Mouse (Mus musculus) spleen, adult 18-20 months (tissue): ENCODE measurements around the gene Slc30a3.
"Not testable (repeated sequence)": the region's sequence is repeated elsewhere in the genome, so short reads cannot be mapped to it uniquely, and the experiment has no call there.

Experiments used
- DNase-seq, 2 experiments: peaks; one replicate each; pipeline ENCODE4 v3.0.0; 2022; ENCODE audit warnings: mixed read lengths in 2 of 2

The Slc30a3 gene

DNA sequence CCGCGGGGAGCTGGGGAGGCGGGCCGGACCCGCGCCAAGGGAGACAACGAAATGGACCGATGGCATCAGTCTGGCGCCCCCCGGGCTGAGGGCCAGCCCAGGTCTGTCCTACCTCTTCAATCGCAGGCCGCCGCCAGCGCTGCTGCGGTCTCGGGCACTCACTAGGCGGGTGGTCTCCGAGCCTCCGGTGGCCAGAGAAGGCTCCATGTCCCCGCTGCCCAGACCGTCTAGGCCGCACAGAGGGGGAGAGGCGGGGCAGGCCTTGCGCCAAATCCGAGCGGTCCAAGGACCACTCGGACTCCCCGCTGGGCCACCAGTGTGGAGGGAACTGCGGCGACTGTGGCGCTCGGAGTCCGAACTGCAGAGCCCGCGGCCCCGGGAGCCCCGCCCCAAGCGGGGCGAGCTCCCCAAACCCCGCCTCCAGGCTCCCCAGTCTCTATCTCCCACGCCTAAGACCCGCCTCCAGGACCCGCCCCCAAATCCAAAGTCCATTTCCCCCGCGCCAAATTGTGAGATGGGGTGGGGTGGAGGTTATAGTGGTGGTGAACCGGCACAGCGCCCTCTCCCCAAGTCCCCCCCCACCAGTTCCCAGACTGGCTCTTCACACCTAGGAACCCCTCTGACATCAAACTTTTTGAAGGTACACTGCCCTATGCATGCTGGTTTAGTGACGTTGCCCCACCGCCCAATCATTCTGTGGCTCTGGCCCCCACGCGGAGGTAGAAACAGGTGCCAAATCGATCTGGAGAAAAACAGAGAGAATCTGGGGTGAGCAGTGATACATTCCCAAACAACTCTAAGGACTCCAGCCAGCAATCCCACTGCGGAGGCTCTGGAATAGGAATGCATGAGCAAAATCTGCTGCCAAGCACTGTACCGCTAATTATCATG lies 14.6 kb downstream of the Slc30a3 start:
- peak in 1 of 2 experiments; percentile 44 for DNase-seq

DNA sequence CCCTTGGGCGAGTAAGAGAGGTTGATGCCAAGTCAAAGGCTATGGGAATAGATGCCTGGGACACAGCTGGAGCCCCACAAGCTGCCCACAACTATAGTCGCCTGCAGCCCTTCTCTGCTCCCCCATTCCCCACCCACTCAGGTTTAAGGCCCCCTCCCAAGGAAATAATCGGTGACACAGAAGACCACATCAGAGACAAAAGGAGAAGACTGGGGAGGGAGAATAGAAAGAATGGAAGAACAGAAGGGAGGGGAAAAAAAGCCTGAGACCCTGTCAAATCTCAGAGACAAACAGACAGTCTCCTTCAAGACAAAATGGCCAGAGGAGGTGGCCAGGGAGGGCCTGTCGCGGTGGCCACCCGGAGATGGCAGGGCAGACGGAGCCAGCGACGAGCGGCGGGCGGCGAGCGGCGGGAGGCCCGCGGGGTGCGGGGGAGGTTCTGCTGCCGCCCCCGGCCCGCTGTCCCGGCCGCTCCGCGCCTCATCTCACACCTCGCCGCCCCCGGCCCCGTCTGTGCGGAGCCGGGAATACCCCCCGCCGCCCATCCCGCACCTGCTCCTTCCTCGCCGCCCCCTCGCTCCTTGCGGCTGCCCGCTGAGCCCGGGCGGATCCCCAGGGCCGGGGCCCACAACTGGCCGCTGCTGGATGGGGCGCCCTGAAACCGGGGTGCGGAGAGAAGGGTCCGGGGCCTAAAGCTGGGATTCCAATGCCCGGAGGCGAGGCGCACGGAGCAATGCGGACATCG lies 15.6 kb downstream of the Slc30a3 start:
- no peak for DNase-seq

GRCm38 (mm10) chr5:31087131-31087530 lies 20.9 kb downstream of the Slc30a3 start:
- no peak for DNase-seq

- DNase-seq: no peak
Measured at GRCm38 (mm10) chr5:31086606-31087005, 21.4 kb downstream of the Slc30a3 start.

- DNase-seq: peak; percentile 32 to 35
Measured at GRCm38 (mm10) chr5:31083949-31084348, 24.1 kb downstream of the Slc30a3 start.

DNA sequence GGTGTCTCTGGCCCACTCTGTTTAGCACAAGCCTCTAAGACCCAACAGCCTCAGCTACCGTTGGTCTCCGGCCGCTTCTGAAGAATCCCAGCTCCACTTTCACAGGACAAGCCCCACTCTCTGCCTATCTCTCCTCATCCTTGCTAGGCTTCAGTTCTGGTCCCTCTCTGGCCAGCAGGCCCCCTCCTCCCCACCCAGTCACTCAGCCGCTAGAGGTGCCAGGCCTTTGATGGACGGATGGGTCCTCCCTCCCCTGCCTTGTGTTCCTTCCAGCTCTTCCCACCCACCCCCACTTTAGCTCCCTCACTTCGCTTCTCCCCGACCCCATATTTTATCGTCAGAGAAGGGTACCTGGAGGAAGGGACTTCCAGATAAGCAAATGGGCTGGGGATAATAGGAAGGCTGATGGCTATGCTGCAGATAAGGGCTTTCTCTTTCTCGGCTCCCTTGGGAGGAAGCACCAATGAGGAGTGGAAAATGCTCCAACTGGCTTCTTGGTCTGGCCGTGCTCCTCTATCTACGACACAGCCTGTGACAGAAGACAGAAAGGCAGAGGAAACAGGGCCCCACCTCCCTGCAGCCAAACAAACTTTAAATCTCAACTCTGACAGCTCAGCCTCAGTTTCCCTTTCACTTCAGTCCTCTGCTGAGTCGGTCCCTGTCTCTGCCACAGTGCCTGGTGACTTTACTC lies 25.0 kb downstream of the Slc30a3 start:
- no peak for DNase-seq

DNA sequence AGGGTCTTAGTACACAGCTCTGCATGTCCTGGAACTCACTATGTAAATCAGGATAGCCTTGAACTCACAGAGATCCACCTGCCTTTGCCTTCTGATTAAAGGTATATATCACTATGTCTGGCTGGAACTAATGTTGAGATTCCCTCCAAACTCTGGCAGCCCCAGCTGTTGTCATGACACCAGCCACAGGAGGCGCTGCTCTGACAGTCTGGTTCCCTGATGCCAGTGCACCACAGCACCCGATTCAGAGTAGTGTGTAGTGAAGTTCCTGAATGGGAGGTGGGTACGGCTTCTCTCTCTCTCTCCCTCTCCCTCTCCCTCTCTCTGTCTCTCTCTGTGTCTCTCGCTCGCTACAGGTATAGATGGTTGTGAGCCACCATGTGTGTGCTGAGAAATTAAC lies 25.7 kb downstream of the Slc30a3 start:
- DNase-seq: peak; percentile 49 to 75

GRCm38 (mm10) chr5:31081386-31081785 lies 26.7 kb downstream of the Slc30a3 start:
- peak in 1 of 2 experiments; percentile 47 for DNase-seq

- no peak for DNase-seq
Measured at GRCm38 (mm10) chr5:31080795-31081164, 27.3 kb downstream of the Slc30a3 start.

DNA sequence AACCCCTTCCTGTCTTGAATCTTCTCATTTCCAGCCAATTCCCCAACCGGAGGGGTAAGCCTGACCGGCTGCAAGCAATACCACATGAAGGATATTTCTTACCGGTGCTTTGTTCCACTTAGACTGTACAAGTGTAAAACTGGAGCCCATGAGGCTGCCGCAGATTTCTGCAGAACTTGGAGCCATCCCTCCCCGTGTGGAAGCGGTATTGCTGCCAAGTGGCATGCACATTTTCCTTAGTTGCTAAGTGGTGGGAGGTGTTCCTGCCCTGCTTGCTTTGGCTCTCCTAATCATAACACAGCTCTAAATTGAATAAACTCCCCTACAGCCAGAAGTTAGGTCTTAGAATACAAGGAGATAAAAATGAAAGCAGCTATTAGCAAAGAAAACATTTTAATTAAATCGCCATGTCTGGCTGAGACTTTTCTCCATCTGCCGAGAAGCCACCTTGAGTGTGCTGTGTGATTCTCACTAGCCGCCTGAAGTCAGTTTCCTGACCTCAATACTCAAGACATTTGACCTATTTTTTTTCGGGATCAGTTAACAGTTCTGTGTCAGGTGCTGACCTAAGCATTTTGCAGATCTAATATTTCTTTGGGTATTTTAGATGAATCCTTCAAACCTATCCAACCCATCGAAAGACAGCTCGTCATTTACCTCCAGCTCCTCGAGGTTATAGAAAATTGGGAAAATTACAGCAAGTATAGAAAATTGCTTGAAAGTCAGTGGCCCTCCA lies 27.8 kb downstream of the Slc30a3 start:
- DNase-seq: no peak

DNA sequence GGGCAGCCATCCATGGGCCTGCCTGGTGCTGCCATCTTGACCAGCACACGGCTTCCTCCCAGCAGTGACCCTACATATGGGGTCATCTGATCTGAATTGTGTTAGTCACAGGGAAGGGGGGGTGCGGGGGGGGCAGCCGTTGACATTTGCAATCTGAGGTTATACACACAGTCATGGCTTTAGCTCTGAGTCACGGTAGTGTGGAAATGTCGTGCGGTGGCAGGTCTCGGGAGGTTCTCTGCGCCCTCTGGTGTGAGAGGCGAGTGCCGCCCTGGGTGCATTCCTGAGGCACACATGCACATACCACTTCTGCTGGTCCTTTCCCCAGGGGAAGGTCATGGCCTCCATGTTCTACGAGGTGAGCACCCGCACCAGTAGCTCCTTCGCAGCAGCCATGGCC lies 31.7 kb downstream of the Slc30a3 start:
- no peak for DNase-seq

- no peak for DNase-seq
Measured at GRCm38 (mm10) chr5:31073176-31073575, 34.9 kb downstream of the Slc30a3 start.

- no peak for DNase-seq
Measured at GRCm38 (mm10) chr5:31071821-31072220, 36.2 kb downstream of the Slc30a3 start.

- no peak for DNase-seq
Measured at GRCm38 (mm10) chr5:31071059-31071458, 37.0 kb downstream of the Slc30a3 start.

GRCm38 (mm10) chr5:31069810-31070209 lies 38.2 kb downstream of the Slc30a3 start:
- DNase-seq: no peak

DNA sequence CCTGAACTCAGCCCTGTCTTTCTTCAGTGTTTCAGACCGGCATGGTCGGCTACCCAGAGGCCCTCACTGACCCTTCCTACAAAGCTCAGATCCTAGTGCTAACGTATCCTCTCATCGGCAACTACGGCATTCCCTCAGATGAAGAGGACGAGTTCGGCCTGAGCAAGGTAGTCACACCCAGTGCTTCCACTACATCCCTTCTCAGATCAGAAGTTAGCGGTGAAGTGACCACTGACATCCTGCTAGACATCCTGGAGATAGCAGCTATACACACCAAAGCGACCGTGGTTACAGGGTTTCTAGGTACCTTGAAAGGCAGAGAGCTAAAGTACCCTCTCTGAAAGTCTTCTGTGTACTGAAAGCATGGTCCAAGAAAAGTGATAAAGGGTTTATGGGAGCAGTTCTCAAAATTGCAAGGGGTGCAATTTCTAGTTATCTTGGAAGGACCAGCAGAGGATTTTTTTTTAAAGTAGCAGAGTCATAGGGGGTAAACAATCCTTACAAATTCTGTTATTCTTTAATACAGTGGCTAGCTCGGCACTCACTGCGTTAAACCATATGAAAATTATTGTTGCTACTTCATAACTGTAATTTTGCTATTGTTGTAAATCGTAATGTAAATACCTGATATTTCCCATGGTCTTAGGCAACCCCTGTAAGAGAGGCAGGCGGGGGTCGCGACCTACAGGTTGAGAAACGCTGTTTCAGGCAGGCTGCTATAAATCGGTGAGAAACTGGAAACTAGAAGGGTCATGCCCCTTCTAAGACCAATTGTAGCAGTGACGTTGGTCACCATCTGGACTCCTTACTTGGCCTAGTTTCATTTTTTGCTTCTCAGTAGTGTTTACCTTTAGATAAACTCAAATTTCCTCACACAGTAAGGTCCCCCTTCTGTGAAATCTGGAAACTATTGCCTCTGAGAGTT lies 52.6 kb downstream of the Slc30a3 start:
- DNase-seq: no peak

GRCm38 (mm10) chr5:31054261-31055215 lies 53.5 kb downstream of the Slc30a3 start, which contains the start of gene Cad:
Cad (plus strand) TSS chr5:31054780.
- peak; percentile 89 to 97 for DNase-seq

DNA sequence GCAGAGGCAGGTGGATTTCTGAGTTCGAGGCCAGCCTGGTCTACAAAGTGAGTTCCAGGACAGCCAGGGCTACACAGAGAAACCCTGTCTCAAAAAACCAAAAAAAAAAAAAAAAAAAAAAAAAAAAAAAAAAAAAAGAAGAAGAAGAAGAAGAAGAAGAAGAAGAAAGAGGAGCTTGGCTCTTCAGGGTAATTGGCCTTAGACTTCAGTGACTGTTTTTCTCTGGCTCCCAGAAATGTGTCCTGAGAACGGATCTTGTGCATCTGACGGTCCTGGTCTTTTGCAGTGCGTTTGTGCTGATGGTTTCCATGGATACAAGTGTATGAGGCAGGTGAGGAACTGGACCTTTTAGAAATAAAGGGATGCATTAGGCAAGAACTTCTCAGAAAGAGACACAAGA lies 54.3 kb downstream of the Slc30a3 start:
- DNase-seq: not testable (repeated sequence)

DNA sequence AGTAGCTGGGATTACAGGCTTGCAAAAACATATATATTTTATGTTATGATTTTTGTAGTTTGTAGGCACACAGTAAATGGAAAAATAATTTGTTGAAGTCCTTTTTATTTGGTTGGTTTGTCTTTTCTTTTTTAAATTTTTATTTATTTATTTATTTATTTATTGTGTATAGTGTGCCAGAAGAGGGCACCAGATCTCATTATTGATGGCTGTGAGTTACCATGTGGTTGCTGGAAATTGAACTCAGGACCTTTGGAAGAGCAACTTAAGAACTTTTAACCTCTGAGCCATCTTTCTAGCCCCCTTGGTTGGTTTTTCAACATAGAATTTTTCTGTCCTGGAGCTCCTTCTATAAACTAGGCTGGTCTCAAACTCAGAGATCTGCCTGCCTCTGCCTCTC lies 57.6 kb downstream of the Slc30a3 start:
- DNase-seq: no peak
